Mouse (Mus musculus): ENCODE results near the gene Nkapd1.

The Nkapd1 gene

DNA sequence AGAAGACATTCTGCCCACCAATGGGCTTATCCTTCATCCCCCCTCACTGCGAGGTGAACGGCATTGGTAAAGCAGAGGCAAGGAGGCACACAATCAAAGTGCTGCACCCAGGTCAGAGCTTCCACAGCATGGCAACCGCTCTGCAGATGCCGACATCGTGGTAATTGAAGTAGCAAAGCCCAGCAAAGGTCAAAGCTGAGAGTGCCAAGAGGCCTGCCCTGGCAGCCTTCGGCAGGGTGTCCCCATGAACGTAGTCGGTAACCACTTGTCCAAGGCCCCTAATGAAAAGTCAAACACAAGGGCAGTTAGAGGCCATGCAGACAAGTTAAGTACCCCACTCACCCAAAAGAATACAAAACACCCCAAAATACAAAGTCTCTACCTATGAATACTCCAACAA, 20.3 kb downstream of the Nkapd1 start:
- no peak for DNase-seq

DNA sequence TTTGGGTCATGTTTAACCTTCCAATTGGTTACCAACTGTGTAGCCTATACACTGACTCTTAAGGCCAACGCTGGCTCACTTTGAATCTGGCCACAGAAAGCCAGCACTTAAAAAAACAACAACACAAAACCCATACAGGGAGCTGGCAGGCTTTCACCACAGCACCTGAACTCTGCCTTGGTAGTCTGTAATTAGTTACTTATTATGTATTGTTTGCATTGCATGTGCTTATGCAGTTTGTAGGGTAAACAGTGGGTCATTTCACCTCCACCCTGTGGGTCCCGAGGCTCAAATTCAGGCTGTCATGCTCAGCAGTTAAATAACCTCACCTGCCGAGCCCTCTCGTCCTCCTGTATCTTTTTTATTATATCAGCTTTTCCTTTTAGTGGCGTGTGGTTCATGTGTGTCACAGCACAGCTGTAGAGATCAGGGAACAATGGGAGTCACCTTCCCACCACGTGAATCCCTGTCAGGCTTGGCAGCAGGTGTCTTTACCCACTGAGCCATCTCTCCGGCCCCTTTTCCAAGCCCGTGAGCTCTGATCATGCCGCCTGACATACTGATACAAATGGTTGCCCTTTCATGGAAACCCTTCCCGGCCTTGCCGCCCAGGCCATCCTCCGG, 22.4 kb downstream of the Nkapd1 start:
- peak; percentile 52 for DNase-seq

DNA sequence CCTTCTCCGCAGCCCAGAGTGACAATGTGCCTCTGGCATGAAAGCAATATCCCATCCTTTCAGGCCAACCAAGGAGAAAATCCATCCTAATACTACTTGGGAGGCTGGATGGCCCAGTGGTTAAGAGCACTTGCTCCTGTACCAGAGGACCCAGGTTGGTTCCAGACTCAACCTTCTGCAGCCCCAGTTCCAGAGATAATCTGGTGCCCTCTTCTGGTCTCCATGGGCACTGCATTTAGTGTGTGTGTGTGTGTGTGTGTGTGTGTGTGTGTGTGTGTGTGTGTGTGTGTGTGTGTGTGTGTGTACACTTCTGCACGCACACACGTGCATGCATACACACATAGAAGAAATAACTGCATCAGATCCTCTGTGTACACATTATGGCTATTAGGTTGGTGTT, 23.7 kb downstream of the Nkapd1 start:
- peak; percentile 33 for DNase-seq

DNA sequence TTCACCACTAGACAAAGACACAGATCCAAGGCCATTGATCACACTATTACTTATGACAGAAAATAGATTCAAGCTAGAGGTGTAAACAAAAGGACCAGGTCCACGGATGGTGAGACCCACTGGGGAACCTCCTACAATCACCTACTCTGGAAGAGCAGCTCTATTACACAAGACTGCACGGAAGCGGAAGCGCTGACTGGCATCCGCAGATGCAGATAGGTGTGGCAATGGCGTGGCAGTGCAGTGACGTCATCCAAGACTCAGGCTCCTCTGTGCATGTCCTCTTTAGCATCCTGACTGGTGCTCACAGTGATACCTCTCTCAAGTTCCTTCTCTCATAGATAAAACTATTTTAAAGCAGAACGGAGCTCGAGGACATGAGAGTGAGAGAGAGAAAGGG, 24.3 kb downstream of the Nkapd1 start:
- no peak for DNase-seq

DNA sequence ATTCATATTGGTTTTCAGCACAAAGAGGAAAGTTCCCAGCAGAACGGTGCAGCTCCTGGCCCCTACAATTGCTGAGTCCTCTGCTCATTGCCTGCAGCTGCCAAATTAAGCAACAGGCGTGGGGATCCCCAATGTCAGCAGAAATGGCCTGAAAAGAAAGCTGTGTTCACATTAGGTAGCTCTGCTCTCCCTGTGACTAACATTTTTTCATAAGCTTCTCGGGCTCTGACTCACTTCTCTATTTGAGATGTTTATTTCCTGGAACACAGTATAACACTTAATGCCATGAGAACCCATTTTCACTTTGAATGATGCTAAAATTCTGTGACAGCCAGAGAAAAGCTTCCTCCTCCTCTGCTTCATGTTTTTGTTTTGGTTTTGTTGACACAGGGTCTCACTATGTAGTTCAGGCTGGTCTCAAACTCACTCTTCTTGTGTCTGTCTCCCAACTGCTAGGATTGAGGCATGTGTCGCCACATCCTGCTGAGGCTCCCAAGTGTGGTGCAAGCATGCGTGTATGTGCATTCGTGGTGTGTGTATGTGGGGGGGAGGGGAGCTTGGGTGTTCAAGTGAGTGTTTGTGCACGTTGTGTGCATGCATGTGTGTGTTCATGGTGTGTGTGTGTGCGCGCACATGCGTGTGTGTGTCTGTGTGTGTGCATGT, 26.3 kb downstream of the Nkapd1 start:
- DNase-seq: no peak

DNA sequence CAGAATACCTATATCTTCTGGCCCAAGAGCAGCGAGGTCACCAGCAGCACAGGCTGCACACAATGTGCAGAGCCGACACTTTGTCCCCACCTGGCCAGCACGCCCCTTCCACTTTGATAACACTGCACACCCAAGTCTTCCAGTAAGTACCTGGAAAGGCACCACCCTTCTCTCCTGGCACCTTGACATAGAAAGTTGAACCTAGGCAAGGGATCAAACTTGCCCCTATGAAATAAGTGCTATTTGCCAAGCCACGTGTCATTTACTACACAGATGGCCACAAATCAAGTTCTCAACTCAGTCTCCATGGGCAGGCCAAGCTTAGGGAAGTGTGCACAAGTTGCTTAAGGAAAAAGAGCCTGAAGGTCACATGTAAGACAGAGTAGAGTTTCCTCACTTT, 30.3 kb downstream of the Nkapd1 start:
- DNase-seq: no peak

DNA sequence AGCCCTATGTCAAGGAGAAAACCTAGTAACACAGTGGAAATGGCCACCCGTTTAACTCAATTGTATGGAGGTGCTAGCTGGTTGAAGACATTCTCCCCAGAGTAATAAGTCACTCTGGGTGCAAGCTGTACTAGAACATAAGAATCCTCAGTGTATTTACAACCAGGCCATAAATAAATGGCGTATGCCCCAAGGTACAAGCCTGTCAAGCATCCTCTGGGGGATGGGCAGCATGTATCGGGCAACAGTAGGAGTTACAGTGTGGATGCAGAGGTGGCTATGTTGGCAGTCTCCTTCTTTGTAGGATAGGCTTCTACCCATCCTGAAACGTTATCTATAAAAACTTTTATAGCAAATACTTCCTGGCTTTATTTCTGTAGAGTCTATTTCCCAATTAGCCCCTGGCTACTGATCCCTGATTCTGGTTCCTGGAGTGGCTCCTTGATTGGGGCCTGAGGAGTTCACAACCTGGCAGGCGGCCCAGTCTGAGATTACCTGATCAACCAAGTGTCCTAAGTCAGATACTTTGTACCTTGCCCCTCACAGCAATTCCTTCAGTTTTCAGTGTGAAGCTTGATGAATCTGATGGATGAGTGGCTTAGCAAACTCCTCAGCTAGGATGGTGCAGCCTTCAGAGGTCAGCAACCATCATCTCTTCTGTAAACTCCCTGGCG, 32.0 kb downstream of the Nkapd1 start:
- peak; percentile 81 for DNase-seq

DNA sequence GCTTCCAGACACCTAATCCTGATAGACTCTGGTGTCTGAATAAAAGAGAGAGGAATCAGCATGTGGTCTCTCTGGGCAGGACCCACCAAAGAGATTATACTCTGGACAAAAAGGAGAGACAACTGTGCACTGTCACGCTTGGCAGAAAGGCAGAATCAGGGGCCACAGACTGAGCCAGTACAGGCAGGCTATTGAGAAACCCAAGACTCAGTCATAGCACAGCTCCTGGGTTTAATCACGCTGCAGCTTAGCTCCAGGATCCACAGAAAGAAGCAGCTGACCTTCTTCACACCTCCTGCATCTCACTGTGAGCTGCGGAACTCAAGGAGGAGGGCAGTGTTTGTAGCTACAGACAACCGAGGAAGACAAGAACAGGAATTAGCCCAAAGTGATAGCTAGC, 36.9 kb downstream of the Nkapd1 start:
- no peak for DNase-seq

DNA sequence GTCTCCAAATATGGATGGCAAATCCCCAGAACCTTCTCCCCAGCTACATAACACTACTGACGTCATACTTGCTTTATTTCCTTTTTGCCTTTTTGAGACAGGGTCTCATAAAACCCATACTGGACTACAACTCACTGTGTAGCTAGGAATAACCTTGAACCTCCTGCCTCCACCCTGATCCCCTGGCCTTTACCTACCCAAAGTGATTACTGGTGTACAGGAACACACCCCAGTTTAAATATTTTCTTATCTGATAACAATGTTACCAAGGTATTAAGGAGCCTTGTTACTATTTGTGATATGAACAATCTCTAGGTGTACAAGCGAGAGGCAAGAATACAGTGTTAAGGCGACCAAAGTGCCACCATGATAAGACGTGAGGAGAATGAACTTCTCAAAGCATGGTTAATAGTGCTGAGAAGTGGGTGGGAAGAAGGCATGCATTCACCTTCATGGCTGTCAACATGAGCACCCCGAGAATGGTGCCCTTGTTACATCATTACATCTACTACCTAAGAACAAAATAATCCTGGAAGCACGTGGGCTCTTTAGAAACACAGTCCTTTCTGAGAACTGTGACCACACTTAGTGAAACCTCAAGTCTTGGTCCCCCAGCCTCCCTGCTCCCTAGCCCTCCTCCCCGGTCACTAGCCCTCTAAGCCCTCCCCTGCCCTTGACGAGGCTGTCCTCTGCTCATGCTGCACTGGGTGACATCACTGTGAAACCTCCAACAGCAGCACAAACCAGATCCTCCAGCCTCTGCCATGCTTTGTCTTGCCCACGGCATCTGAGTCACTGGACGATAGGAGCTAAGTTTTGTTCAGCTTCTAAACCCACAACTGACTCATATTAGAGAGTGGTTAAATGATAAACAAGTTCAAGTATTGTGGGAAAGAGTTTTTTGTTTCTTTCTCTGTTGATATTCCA, 47.4 kb downstream of the Nkapd1 start:
- DNase-seq: no peak

DNA sequence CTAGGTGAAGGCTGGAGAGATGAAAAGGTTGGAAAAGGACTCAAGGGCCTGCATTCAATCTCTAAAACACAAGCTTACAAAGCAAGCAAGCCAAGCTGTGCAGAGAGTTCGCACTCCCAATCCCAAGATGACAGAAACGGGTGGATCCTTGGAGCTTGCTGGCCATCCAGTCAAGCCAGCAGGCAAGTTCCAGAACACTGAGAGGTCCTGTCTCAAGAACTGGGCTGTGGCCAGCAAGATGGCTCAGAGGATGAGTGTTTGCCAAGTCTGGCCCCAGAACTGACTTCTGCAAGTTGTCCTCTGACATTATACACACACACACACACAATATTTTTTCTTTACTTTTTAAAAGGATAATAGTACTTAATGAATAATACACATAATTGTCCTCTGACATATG, 49.4 kb downstream of the Nkapd1 start:
- no peak for DNase-seq

DNA sequence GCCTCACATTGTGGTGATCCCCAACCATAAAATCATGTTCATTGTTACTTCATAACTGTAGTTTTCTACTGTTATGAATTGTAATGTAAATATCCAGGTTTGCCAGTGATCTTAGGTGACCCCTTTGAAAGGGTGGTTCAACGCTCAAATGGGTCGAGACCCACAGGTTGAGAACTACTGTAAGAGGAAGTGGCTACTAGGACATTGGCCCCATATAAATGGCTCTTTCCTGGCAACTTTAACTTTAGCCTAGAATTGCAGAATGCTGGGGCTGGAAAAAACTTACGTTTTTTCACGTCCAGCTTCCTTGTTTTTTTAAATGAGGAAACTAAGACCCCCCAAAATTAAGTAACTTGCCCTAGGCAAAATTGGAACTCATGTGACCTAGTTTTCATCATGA, 49.9 kb downstream of the Nkapd1 start:
- DNase-seq: no peak

DNA sequence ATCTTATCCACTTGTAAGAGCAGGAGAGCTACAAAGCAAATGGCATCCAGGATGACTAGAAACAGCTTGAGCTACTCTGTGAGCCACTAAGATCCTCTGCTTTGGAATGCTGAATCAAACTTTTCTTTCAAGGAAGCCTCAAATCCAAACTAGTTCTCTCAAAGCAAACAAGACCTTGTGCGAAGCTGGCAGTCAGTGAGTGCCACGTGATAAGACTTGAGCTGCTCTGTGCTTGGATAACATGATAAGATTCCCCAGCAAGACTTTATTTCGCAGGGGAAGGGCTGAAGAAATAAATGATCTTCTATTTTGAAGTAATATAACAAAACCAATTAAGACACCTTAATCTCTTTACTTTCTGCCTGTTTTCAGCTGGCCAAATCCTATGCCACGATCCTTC, 51.3 kb downstream of the Nkapd1 start:
- DNase-seq: no peak

DNA sequence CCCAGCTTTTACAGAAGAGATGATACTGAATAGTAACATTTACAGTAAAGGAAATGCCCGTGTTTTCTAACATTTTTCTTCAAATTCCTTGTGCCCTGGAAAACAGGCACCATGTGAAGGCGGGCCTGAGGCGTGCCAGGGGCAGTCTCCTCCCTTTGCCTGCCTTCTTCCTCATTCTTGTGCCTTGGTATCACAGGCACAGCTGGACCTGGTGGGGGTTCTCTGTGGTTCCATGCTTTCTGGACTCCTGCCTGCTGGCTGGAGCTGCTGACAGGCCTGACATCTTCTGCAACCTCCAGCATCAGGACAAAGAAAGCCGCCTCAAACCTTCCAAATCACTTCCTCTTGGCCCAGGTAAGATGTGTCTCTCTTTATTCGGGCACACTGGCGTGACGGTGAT, 52.1 kb downstream of the Nkapd1 start:
- no peak for DNase-seq

DNA sequence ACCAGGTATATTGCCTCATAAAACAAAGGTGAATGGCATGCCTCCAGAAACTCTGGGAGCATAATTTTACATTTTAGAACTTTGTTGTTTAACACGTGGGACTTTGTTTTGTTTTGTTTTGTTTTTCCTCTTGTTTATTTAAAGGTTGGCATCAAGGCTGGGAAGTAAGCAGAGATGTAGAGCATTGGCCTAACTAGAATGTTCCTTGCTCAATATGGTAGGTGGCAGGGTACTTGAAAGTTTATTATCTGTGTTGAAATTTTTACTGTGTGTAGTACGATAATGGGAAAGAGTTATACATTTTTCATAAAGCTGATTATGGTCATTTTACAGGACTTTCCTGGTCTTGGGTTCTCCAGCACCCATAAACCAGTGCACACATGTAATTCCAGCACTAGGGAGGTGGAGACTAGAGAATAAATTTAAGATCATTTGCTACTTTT, 55.3 kb downstream of the Nkapd1 start:
- no peak for DNase-seq

DNA sequence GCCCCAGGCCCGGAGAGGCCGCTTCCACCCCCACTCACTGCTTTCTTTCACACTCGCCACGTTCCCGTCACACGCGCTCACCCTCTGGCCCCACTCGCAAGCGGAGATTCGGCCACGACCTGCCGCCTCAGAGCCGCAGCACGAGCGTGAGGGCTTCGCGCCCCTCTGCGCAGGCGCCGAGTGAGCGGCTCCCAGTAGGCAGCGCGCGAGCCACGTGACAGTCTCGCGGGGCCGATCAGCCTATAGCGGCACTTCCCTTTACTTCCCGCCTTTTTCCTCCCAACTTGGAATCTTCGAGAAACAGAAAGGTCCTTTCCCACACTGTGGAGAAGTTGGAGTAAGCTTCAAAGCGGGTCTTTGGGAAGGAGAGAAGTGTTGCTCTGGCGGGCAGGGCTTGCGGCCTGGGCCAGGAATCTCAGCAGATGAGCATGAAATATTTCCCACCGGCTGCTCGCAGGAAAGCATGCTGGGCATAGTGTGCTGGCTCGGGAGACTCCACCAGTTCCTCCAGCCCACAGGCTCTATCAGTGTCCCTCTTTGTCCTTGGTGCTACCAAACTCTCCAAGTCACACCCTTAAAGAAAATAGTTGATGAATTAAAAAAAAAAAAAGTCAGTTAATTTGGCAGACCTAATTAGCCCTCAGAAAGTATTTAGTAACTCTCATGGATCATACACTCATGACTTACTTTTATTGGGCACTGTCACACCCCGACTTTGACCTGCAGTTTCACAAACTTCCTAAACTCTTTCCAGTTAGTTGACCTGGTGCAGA, 55.9 kb downstream of the Nkapd1 start, which contains the start of gene Tex12:
Gene Tex12 (minus strand): TSS at position 181 of the 773 bp plus-strand sequence.
- no peak for DNase-seq
